Mouse (Mus musculus): Measurements from ENCODE around the gene Tmem131. TPM values are rescaled to one million over a fixed set of nuclear protein-coding genes. Genes with fewer than 3 reads are reported as not detected.

Gene Tmem131
- polyA plus RNA-seq, 1 experiment from 2014 or later, result 19.3 TPM

GRCm38 (mm10) chr1:36933965-36934585, 9.4 kb downstream of the Tmem131 start:
- DNase-seq (ENCODE audit: low spot score) (no peak), ATAC-seq (ENCODE audit: insufficient read depth, low FRiP score, low TSS enrichment) (no peak)
- no peaks in the 10 kb centered on the region for H3K9me3 ChIP-seq (ENCODE audit: control insufficient read depth, low read length)
- H3K4me1 ChIP-seq (ENCODE audit: control insufficient read depth, insufficient read depth, low read length), result peaks cover 9% of the 10 kb centered on the region
- no peak overlapping the region for H3K9ac ChIP-seq (ENCODE audit: low read length)
- no peaks in the 10 kb centered on the region for H3K36me3 ChIP-seq (ENCODE audit: control insufficient read depth, insufficient read depth, low read length)
- H3K4me3 ChIP-seq (ENCODE audit: low read depth, low read length), result no peak overlapping the region
- H3K27me3 ChIP-seq (ENCODE audit: control insufficient read depth, insufficient read depth, low read length), result no peaks in the 10 kb centered on the region
- H3K27ac ChIP-seq (ENCODE audit: low read depth, low read length), result no peak overlapping the region
- WGBS, result 84% methylated on average over 8 of the region's 8 CpGs
- H3K4me2 ChIP-seq (ENCODE audit: low read depth), result no peak overlapping the region

GRCm38 (mm10) chr1:36932231-36932630, 11.2 kb downstream of the Tmem131 start:
- H3K27ac ChIP-seq (ENCODE audit: low read depth, low read length), result no peak overlapping the region
- H3K9ac ChIP-seq (ENCODE audit: low read length), result no peak overlapping the region
- no peaks in the 10 kb centered on the region for H3K36me3 ChIP-seq (ENCODE audit: control insufficient read depth, insufficient read depth, low read length)
- no peak overlapping the region for H3K4me2 ChIP-seq (ENCODE audit: low read depth)
- WGBS, result 86% methylated on average over 1 of the region's 1 CpGs
- H3K4me3 ChIP-seq (ENCODE audit: low read depth, low read length), result no peak overlapping the region
- no peaks in the 10 kb centered on the region for H3K27me3 ChIP-seq (ENCODE audit: control insufficient read depth, insufficient read depth, low read length)
- H3K4me1 ChIP-seq (ENCODE audit: control insufficient read depth, insufficient read depth, low read length), result 0 out of 2 replicates have a peak, but pooled peaks cover 2% of the 10 kb centered on the region
- ATAC-seq (ENCODE audit: insufficient read depth, low FRiP score, low TSS enrichment) (no peak), DNase-seq (ENCODE audit: low spot score) (no peak)
- H3K9me3 ChIP-seq (ENCODE audit: control insufficient read depth, low read length), result no peaks in the 10 kb centered on the region

- H3K36me3 ChIP-seq (ENCODE audit: control insufficient read depth, insufficient read depth, low read length), result no peaks in the 10 kb centered on the region
Measured at GRCm38 (mm10) chr1:36930911-36931310, 12.6 kb downstream of the Tmem131 start.

GRCm38 (mm10) chr1:36929996-36930395, 13.5 kb downstream of the Tmem131 start:
- 84% methylated on average over 2 of the region's 2 CpGs for WGBS
- Histone ChIP-seq H3K27ac (ENCODE audit: low read depth, low read length) (no peak overlapping the region), H3K4me1 (ENCODE audit: control insufficient read depth, insufficient read depth, low read length) (no peaks in the 10 kb centered on the region), H3K36me3 (ENCODE audit: control insufficient read depth, insufficient read depth, low read length) (no peaks in the 10 kb centered on the region), H3K4me2 (ENCODE audit: low read depth) (no peak overlapping the region), H3K27me3 (ENCODE audit: control insufficient read depth, insufficient read depth, low read length) (no peaks in the 10 kb centered on the region), H3K9me3 (ENCODE audit: control insufficient read depth, low read length) (no peaks in the 10 kb centered on the region), H3K4me3 (ENCODE audit: low read depth, low read length) (no peak overlapping the region), H3K9ac (ENCODE audit: low read length) (no peak overlapping the region)
- ATAC-seq (ENCODE audit: insufficient read depth, low FRiP score, low TSS enrichment) (no peak), DNase-seq (ENCODE audit: low spot score) (no peak)

More at GRCm38 (mm10) chr1:36930911-36931310, 12.6 kb downstream of the Tmem131 start:
- Histone ChIP-seq H3K9ac (ENCODE audit: low read length) (no peak overlapping the region), H3K27ac (ENCODE audit: low read depth, low read length) (no peak overlapping the region), H3K9me3 (ENCODE audit: control insufficient read depth, low read length) (no peaks in the 10 kb centered on the region), H3K4me3 (ENCODE audit: low read depth, low read length) (no peak overlapping the region), H3K27me3 (ENCODE audit: control insufficient read depth, insufficient read depth, low read length) (no peaks in the 10 kb centered on the region), H3K4me1 (ENCODE audit: control insufficient read depth, insufficient read depth, low read length) (0 out of 2 replicates have a peak, but pooled peaks cover 2% of the 10 kb centered on the region), H3K4me2 (ENCODE audit: low read depth) (no peak overlapping the region)
- DNase-seq (ENCODE audit: low spot score) (no peak), ATAC-seq (ENCODE audit: insufficient read depth, low FRiP score, low TSS enrichment) (no peak)
- 86% methylated on average over 8 of the region's 8 CpGs for WGBS

GRCm38 (mm10) chr1:36928357-36929330, 14.8 kb downstream of the Tmem131 start:
- no peak for ATAC-seq (ENCODE audit: insufficient read depth, low FRiP score, low TSS enrichment)

GRCm38 (mm10) chr1:36927569-36927968, 15.9 kb downstream of the Tmem131 start:
- H3K27me3 ChIP-seq (ENCODE audit: control insufficient read depth, insufficient read depth, low read length), result no peaks in the 10 kb centered on the region
- no peak overlapping the region for H3K9ac ChIP-seq (ENCODE audit: low read length)
- H3K4me2 ChIP-seq (ENCODE audit: low read depth), result no peak overlapping the region
- ATAC-seq (ENCODE audit: insufficient read depth, low FRiP score, low TSS enrichment), result no peak
- no peaks in the 10 kb centered on the region for H3K36me3 ChIP-seq (ENCODE audit: control insufficient read depth, insufficient read depth, low read length)
- no peak for DNase-seq (ENCODE audit: low spot score)
- H3K27ac ChIP-seq (ENCODE audit: low read depth, low read length), result no peak overlapping the region
- H3K9me3 ChIP-seq (ENCODE audit: control insufficient read depth, low read length), result no peaks in the 10 kb centered on the region
- no peak overlapping the region for H3K4me3 ChIP-seq (ENCODE audit: low read depth, low read length)
- no peaks in the 10 kb centered on the region for H3K4me1 ChIP-seq (ENCODE audit: control insufficient read depth, insufficient read depth, low read length)
- 79% methylated on average over 2 of the region's 2 CpGs for WGBS

More at GRCm38 (mm10) chr1:36928357-36929330, 14.8 kb downstream of the Tmem131 start:
- 93% methylated on average over 6 of the region's 6 CpGs for WGBS
- no peaks in the 10 kb centered on the region for H3K27me3 ChIP-seq (ENCODE audit: control insufficient read depth, insufficient read depth, low read length)
- no peak overlapping the region for H3K4me3 ChIP-seq (ENCODE audit: low read depth, low read length)
- no peak overlapping the region for H3K27ac ChIP-seq (ENCODE audit: low read depth, low read length)
- no peaks in the 10 kb centered on the region for H3K36me3 ChIP-seq (ENCODE audit: control insufficient read depth, insufficient read depth, low read length)
- no peak overlapping the region for H3K4me2 ChIP-seq (ENCODE audit: low read depth)
- no peaks in the 10 kb centered on the region for H3K9me3 ChIP-seq (ENCODE audit: control insufficient read depth, low read length)
- no peak overlapping the region for H3K9ac ChIP-seq (ENCODE audit: low read length)
- no peak for DNase-seq (ENCODE audit: low spot score)
- no peaks in the 10 kb centered on the region for H3K4me1 ChIP-seq (ENCODE audit: control insufficient read depth, insufficient read depth, low read length)

GRCm38 (mm10) chr1:36926738-36927137, 16.7 kb downstream of the Tmem131 start:
- Histone ChIP-seq H3K9me3 (ENCODE audit: control insufficient read depth, low read length) (no peaks in the 10 kb centered on the region), H3K4me3 (ENCODE audit: low read depth, low read length) (no peak overlapping the region), H3K27me3 (ENCODE audit: control insufficient read depth, insufficient read depth, low read length) (no peaks in the 10 kb centered on the region), H3K36me3 (ENCODE audit: control insufficient read depth, insufficient read depth, low read length) (no peaks in the 10 kb centered on the region), H3K27ac (ENCODE audit: low read depth, low read length) (no peak overlapping the region), H3K4me1 (ENCODE audit: control insufficient read depth, insufficient read depth, low read length) (no peaks in the 10 kb centered on the region), H3K4me2 (ENCODE audit: low read depth) (no peak overlapping the region), H3K9ac (ENCODE audit: low read length) (no peak overlapping the region)
- 90% methylated on average over 6 of the region's 6 CpGs for WGBS
- DNase-seq (ENCODE audit: low spot score) (no peak), ATAC-seq (ENCODE audit: insufficient read depth, low FRiP score, low TSS enrichment) (no peak)

GRCm38 (mm10) chr1:36926246-36926645, 17.2 kb downstream of the Tmem131 start:
- H3K9me3 ChIP-seq (ENCODE audit: control insufficient read depth, low read length), result no peaks in the 10 kb centered on the region
- no peak overlapping the region for H3K9ac ChIP-seq (ENCODE audit: low read length)
- DNase-seq (ENCODE audit: low spot score) (no peak), ATAC-seq (ENCODE audit: insufficient read depth, low FRiP score, low TSS enrichment) (no peak)
- H3K36me3 ChIP-seq (ENCODE audit: control insufficient read depth, insufficient read depth, low read length), result no peaks in the 10 kb centered on the region
- no peak overlapping the region for H3K4me3 ChIP-seq (ENCODE audit: low read depth, low read length)
- 94% methylated on average over 4 of the region's 4 CpGs for WGBS
- H3K4me2 ChIP-seq (ENCODE audit: low read depth), result no peak overlapping the region
- H3K27me3 ChIP-seq (ENCODE audit: control insufficient read depth, insufficient read depth, low read length), result no peaks in the 10 kb centered on the region
- H3K27ac ChIP-seq (ENCODE audit: low read depth, low read length), result no peak overlapping the region
- H3K4me1 ChIP-seq (ENCODE audit: control insufficient read depth, insufficient read depth, low read length), result no peaks in the 10 kb centered on the region

Data from neural tube, embryonic 11.5 days (tissue).